Mouse (Mus musculus): ENCODE results near the gene Cdc42ep2. TPM values are rescaled to one million over a fixed set of nuclear protein-coding genes. Genes with fewer than 3 reads are reported as not detected.

Gene Cdc42ep2
- polyA plus RNA-seq, 1 experiment from 2014 or later: 5.1 TPM

DNA sequence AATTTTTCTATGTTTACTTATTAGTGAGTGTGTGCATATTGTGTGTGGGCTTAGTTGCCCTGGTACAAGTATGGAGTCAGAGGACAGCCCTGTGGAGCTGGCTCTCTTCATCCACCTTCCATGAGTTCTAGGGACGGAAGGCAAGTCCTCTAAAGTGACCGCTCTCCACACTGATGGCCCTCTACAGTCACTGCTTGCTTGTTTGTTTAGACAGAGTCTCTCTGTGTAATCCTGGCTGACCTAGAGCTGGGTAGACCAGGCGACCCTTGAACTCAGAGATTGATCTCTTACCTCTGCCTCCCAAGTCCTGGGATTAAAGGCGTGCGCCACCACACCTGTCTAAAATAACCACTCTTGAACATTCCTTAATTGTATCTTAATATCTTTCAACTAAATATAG is 32.8 kb upstream of the Cdc42ep2 start:
- ATAC-seq (replicated peaks; ENCODE audit: low FRiP score): no peak
- 83% methylated on average over 5 of the region's 5 CpGs for WGBS

GRCm38 (mm10) chr19:5956685-5957084 is 32.1 kb upstream of the Cdc42ep2 start:
- peak overlapping the region; percentile 6; the same call in 1 of the 2 replicates for H3K27ac ChIP-seq (ENCODE audit: low read depth, low read length)
- no peak overlapping the region for H3K4me3 ChIP-seq (ENCODE audit: low read depth, low read length)
- no peaks in the 10 kb centered on the region for H3K9me3 ChIP-seq (ENCODE audit: control insufficient read depth, low read length)
- DNase-seq (ENCODE audit: low spot score): peak; percentile 73
- H3K4me2 ChIP-seq: no peak overlapping the region
- no peaks in the 10 kb centered on the region for H3K27me3 ChIP-seq (replicated peaks; ENCODE audit: control insufficient read depth, insufficient read depth, low read length)
- peak; percentile 60 for ATAC-seq (replicated peaks; ENCODE audit: low FRiP score)
- 24% methylated on average over 3 of the region's 3 CpGs for WGBS
- peaks cover 19% of the 10 kb centered on the region for H3K4me1 ChIP-seq (replicated peaks; ENCODE audit: control insufficient read depth, insufficient read depth, low read length)
- peaks cover 40% of the 10 kb centered on the region for H3K36me3 ChIP-seq (ENCODE audit: control insufficient read depth, insufficient read depth, low read length)
- no peak overlapping the region for H3K9ac ChIP-seq (ENCODE audit: low read depth, low read length)

More for the DNA sequence above, 32.8 kb upstream of the Cdc42ep2 start:
- Histone ChIP-seq H3K27me3 (replicated peaks; ENCODE audit: control insufficient read depth, insufficient read depth, low read length) (no peaks in the 10 kb centered on the region), H3K27ac (ENCODE audit: low read depth, low read length) (peak overlapping the region; percentile 6; the same call in 1 of the 2 replicates), H3K4me2 (no peak overlapping the region), H3K9me3 (ENCODE audit: control insufficient read depth, low read length) (no peaks in the 10 kb centered on the region), H3K36me3 (ENCODE audit: control insufficient read depth, insufficient read depth, low read length) (peaks cover 33% of the 10 kb centered on the region), H3K4me3 (ENCODE audit: low read depth, low read length) (no peak overlapping the region), H3K4me1 (replicated peaks; ENCODE audit: control insufficient read depth, insufficient read depth, low read length) (peaks cover 22% of the 10 kb centered on the region), H3K9ac (ENCODE audit: low read depth, low read length) (no peak overlapping the region)
- DNase-seq (ENCODE audit: low spot score): no peak

DNA sequence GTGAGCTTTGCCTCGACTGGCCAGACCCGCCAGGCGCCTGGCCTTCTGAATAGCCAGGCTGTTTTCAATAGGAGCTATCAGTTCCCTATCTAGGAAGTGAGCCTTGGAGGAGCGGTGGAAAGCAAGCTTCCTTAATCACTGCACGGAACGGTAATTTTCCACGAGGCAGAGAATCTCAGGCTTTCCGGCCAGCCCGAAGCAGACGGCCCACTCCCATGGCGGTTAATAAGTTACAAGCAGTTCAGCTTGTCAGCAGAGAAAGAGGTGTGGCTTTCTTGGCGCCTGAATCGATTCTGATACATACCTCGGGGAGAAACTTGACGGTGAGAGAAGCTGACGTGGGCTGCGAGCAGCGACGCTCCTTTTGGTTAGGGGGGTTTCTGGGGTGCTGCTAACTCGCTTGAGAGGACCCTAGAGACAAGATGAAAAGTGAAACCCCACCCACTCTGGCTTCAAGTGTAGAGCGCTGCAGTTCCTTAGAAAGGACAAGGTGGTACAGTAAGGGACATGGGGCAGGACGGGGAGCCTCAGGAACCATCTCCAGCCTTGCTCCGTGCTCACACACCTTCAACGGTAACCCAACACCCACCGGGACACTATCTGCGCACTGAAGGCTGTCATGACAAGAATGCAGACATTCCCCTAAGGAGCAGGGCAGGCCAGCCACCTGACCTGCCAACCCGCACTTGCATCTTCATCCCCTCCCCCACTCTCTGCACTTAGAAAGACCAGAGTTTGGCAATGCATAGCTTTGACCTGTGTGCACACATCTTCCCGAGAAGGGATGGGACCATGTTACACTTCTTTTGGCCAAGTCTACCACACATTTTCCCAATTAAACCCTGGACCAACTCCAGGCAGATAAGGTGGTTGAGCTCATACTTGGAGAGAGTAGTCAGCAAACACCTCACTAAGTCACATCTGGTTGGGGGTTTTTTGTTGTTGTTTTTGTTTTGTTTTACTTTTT is 31.4 kb upstream of the Cdc42ep2 start:
- peak overlapping the region; percentile 3; the same call in 1 of the 2 replicates for H3K4me2 ChIP-seq
- no peak overlapping the region for H3K9ac ChIP-seq (ENCODE audit: low read depth, low read length)
- H3K27me3 ChIP-seq (replicated peaks; ENCODE audit: control insufficient read depth, insufficient read depth, low read length): no peaks in the 10 kb centered on the region
- 70% methylated on average over 28 of the region's 28 CpGs for WGBS
- peaks cover 17% of the 10 kb centered on the region for H3K4me1 ChIP-seq (replicated peaks; ENCODE audit: control insufficient read depth, insufficient read depth, low read length)
- peaks cover 45% of the 10 kb centered on the region for H3K36me3 ChIP-seq (ENCODE audit: control insufficient read depth, insufficient read depth, low read length)
- DNase-seq (ENCODE audit: low spot score): no peak
- H3K9me3 ChIP-seq (ENCODE audit: control insufficient read depth, low read length): no peaks in the 10 kb centered on the region
- no peak overlapping the region for H3K4me3 ChIP-seq (ENCODE audit: low read depth, low read length)
- peak; percentile 7; the same call in 1 of the 2 replicates for ATAC-seq (replicated peaks; ENCODE audit: low FRiP score)
- no peak overlapping the region for H3K27ac ChIP-seq (ENCODE audit: low read depth, low read length)

GRCm38 (mm10) chr19:5954936-5955335 is 30.3 kb upstream of the Cdc42ep2 start:
- Histone ChIP-seq H3K27me3 (replicated peaks; ENCODE audit: control insufficient read depth, insufficient read depth, low read length) (no peaks in the 10 kb centered on the region), H3K36me3 (ENCODE audit: control insufficient read depth, insufficient read depth, low read length) (peaks cover 48% of the 10 kb centered on the region), H3K9ac (ENCODE audit: low read depth, low read length) (no peak overlapping the region), H3K4me2 (no peak overlapping the region), H3K4me3 (ENCODE audit: low read depth, low read length) (no peak overlapping the region), H3K9me3 (ENCODE audit: control insufficient read depth, low read length) (no peaks in the 10 kb centered on the region), H3K27ac (ENCODE audit: low read depth, low read length) (no peak overlapping the region), H3K4me1 (replicated peaks; ENCODE audit: control insufficient read depth, insufficient read depth, low read length) (peaks cover 17% of the 10 kb centered on the region)
- WGBS: 90% methylated on average over 10 of the region's 10 CpGs
- ATAC-seq (replicated peaks; ENCODE audit: low FRiP score) (no peak), DNase-seq (ENCODE audit: low spot score) (no peak)

DNA sequence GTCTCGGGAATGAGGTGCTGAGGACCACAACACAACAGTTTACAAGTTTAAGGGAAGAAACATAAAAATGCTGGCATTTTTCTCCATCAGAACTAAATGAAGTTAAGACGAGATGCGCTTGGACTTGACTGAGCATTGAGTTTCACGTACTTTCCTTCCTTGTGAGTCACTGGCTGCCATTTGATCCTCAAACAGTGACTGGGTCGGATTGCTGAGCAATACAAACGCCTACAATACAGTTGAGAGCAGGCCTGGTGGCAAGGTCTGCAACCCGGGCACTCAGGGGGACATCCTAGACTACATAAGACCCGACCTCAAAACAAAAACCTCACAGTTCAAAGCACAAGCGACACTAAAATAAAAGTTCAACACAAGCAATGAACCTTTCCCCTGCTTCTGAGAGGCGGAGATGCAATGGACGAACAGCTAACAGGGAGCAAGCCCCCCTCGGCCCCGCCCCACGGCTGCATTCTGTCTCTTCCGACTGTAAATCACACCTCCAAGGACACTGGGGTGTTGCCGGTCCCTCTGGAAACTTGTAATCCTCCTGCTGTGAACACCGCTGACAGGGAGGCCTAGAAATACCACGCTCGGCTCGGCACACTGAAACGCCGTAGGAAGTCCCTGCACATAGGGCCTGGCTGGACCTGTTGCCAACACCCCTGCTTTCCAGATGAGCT is 29.6 kb upstream of the Cdc42ep2 start:
- Histone ChIP-seq H3K9me3 (ENCODE audit: control insufficient read depth, low read length) (no peaks in the 10 kb centered on the region), H3K4me3 (ENCODE audit: low read depth, low read length) (no peak overlapping the region), H3K27ac (ENCODE audit: low read depth, low read length) (no peak overlapping the region), H3K4me2 (no peak overlapping the region), H3K9ac (ENCODE audit: low read depth, low read length) (no peak overlapping the region), H3K36me3 (ENCODE audit: control insufficient read depth, insufficient read depth, low read length) (peaks cover 55% of the 10 kb centered on the region), H3K27me3 (replicated peaks; ENCODE audit: control insufficient read depth, insufficient read depth, low read length) (no peaks in the 10 kb centered on the region), H3K4me1 (replicated peaks; ENCODE audit: control insufficient read depth, insufficient read depth, low read length) (peaks cover 17% of the 10 kb centered on the region)
- no peak for DNase-seq (ENCODE audit: low spot score)
- ATAC-seq (replicated peaks; ENCODE audit: low FRiP score): no peak
- 88% methylated on average over 22 of the region's 22 CpGs for WGBS

DNA sequence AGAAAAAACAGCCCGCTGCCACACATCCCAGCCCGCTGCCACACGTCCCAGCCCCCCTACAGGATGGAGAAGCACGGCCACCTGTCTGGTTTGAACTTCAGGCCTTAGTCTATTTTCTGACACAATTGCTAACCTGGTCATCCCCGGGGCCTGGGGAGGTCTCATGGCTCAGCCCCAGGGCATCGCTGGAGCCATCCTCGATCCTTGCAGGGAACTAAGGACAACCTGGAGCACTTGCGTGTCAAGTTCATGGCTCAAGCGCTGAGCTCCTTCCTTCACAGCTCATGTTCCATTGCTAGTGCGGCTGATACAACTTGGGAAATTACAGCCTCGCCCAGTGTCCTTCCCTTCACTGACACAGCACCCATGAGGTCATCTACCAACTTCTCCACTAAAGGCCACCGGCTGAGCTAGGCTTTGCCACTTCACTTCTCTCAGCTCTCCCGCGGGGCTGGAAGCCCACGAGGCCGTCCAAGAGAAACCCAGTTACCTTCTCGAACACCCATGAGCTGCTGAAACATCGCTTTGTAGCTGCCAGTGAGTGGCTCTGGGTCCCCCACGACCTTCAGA is 28.7 kb upstream of the Cdc42ep2 start:
- Histone ChIP-seq H3K4me3 (ENCODE audit: low read depth, low read length) (no peak overlapping the region), H3K4me2 (no peak overlapping the region), H3K27ac (ENCODE audit: low read depth, low read length) (no peak overlapping the region), H3K36me3 (ENCODE audit: control insufficient read depth, insufficient read depth, low read length) (peaks cover 59% of the 10 kb centered on the region), H3K9ac (ENCODE audit: low read depth, low read length) (no peak overlapping the region), H3K9me3 (ENCODE audit: control insufficient read depth, low read length) (no peaks in the 10 kb centered on the region), H3K4me1 (replicated peaks; ENCODE audit: control insufficient read depth, insufficient read depth, low read length) (peaks cover 17% of the 10 kb centered on the region), H3K27me3 (replicated peaks; ENCODE audit: control insufficient read depth, insufficient read depth, low read length) (no peaks in the 10 kb centered on the region)
- no peak for DNase-seq (ENCODE audit: low spot score)
- 92% methylated on average over 19 of the region's 19 CpGs for WGBS
- no peak for ATAC-seq (replicated peaks; ENCODE audit: low FRiP score)

DNA sequence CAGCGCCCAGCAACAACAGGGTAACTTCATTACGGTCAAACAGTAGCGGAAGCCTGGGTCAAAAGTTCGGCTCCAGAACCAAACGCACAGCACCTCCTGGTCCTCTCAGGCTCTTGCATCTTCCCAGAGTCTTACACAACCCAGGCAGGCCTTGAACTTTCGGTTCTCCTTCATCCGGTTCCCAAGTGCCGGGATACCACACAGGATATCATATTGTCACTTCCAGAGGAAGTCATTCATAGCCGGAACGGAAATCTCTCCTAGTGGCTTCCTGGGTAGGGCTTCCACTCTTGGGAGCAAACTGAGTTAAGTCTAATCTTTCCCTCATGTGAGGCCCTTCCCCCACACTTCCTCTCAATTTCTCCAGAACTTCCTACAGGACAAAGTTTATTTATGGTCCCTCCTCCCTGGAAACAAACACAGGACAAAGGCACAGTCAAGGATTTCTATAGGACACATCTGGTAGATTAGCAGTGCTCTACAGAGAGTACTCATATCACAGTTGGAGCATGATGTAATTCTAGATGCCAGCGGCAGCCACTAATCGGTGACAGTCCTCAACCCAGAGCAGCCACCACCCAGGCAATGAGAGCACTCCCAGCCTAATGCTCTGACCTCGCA is 27.6 kb upstream of the Cdc42ep2 start:
- H3K4me2 ChIP-seq: peak overlapping the region; percentile 19; the same call in 1 of the 2 replicates
- no peaks in the 10 kb centered on the region for H3K9me3 ChIP-seq (ENCODE audit: control insufficient read depth, low read length)
- H3K27me3 ChIP-seq (replicated peaks; ENCODE audit: control insufficient read depth, insufficient read depth, low read length): no peaks in the 10 kb centered on the region
- no peak for DNase-seq (ENCODE audit: low spot score)
- 75% methylated on average over 13 of the region's 13 CpGs for WGBS
- no peak overlapping the region for H3K4me3 ChIP-seq (ENCODE audit: low read depth, low read length)
- peaks cover 17% of the 10 kb centered on the region for H3K4me1 ChIP-seq (replicated peaks; ENCODE audit: control insufficient read depth, insufficient read depth, low read length)
- H3K36me3 ChIP-seq (ENCODE audit: control insufficient read depth, insufficient read depth, low read length): peaks cover 64% of the 10 kb centered on the region
- 0 out of 2 replicates have a peak, but pooled peaks have one; percentile 17 for ATAC-seq (replicated peaks; ENCODE audit: low FRiP score)
- H3K9ac ChIP-seq (ENCODE audit: low read depth, low read length): no peak overlapping the region
- H3K27ac ChIP-seq (ENCODE audit: low read depth, low read length): peak overlapping the region; percentile 53

GRCm38 (mm10) chr19:5951631-5952030 is 27.0 kb upstream of the Cdc42ep2 start:
- DNase-seq (ENCODE audit: low spot score): no peak
- H3K9me3 ChIP-seq (ENCODE audit: control insufficient read depth, low read length): no peaks in the 10 kb centered on the region
- H3K36me3 ChIP-seq (ENCODE audit: control insufficient read depth, insufficient read depth, low read length): peaks cover 64% of the 10 kb centered on the region
- peak overlapping the region; percentile 53; the same call in 1 of the 2 replicates for H3K27ac ChIP-seq (ENCODE audit: low read depth, low read length)
- no peak overlapping the region for H3K4me3 ChIP-seq (ENCODE audit: low read depth, low read length)
- peaks cover 14% of the 10 kb centered on the region for H3K4me1 ChIP-seq (replicated peaks; ENCODE audit: control insufficient read depth, insufficient read depth, low read length)
- peak overlapping the region; percentile 19; the same call in 1 of the 2 replicates for H3K4me2 ChIP-seq
- no peak for ATAC-seq (replicated peaks; ENCODE audit: low FRiP score)
- no peak overlapping the region for H3K9ac ChIP-seq (ENCODE audit: low read depth, low read length)
- WGBS: 90% methylated on average over 16 of the region's 16 CpGs
- H3K27me3 ChIP-seq (replicated peaks; ENCODE audit: control insufficient read depth, insufficient read depth, low read length): no peaks in the 10 kb centered on the region

Data from liver, embryonic 11.5 days (tissue).